Mouse (Mus musculus) megakaryocyte progenitor cell, adult 5-6 weeks (primary cell): ENCODE data around the gene Eif2d. TPM values are rescaled to one million over a fixed set of nuclear protein-coding genes. Genes with fewer than 3 reads are reported as not detected.

Source experiments
- ATAC-seq: replicated peaks from 2 replicates; pipeline ENCODE4 v1.8.0; 2016; ENCODE audit warnings: mild to moderate bottlenecking, moderate TSS enrichment, inconsistent platforms; ENCODE audit not compliant: poor library complexity
- total RNA-seq, 2 experiments: library from RNA; stranded (forward) in 1 of 2; stranded (reverse) in 1 of 2; fragments of 157-497, 149-512 nt in 1 of 2; fragments of 200-1000 nt in 1 of 2; gene quantifications; 2 replicates each; pipeline versions ENCODE4 v1.2.3 to v1.2.4; 2015 to 2017

The Eif2d gene
- 36.9 and 37.6 TPM in 2 replicates for total RNA-seq (2015)
- total RNA-seq (2017): 29.7 and 34.0 TPM in 2 replicates

GRCm38 (mm10) chr1:131153018-131153629, at the start of gene Eif2d:
Eif2d (plus strand) TSS chr1:131153181.
- peak; percentile 99 for ATAC-seq

GRCm38 (mm10) chr1:131103776-131104424, 49.1 kb upstream of the Eif2d start:
- peak; percentile 88 for ATAC-seq

GRCm38 (mm10) chr1:131107575-131108308, 45.2 kb upstream of the Eif2d start:
- no peak for ATAC-seq

- ATAC-seq: peak; percentile 82
Measured at GRCm38 (mm10) chr1:131110525-131111106, 42.4 kb upstream of the Eif2d start.

- 0 out of 2 replicates have a peak, but pooled peaks have one; percentile 29 for ATAC-seq
Measured at GRCm38 (mm10) chr1:131112576-131112975, 40.4 kb upstream of the Eif2d start.

GRCm38 (mm10) chr1:131115932-131116331, 37.0 kb upstream of the Eif2d start:
- ATAC-seq: peak; percentile 79

GRCm38 (mm10) chr1:131116430-131117011, 36.5 kb upstream of the Eif2d start:
- ATAC-seq: no peak

- no peak; the same call in 1 of the 2 replicates for ATAC-seq
Measured at GRCm38 (mm10) chr1:131118530-131118929, 34.5 kb upstream of the Eif2d start.

GRCm38 (mm10) chr1:131119026-131119425, 34.0 kb upstream of the Eif2d start:
- peak; percentile 78 for ATAC-seq

GRCm38 (mm10) chr1:131121987-131122386, 31.0 kb upstream of the Eif2d start:
- 0 out of 2 replicates have a peak, but pooled peaks have one; percentile 30 for ATAC-seq

- no peak for ATAC-seq
Measured at GRCm38 (mm10) chr1:131123522-131124265, 29.3 kb upstream of the Eif2d start.

- ATAC-seq: peak; percentile 84
Measured at GRCm38 (mm10) chr1:131125987-131126744, 26.8 kb upstream of the Eif2d start.

GRCm38 (mm10) chr1:131134231-131134630, 18.8 kb upstream of the Eif2d start:
- ATAC-seq: no peak

- peak; percentile 13; the same call in 1 of the 2 replicates for ATAC-seq
Measured at GRCm38 (mm10) chr1:131134942-131135522, 17.9 kb upstream of the Eif2d start.

GRCm38 (mm10) chr1:131135960-131136629, 16.9 kb upstream of the Eif2d start:
- ATAC-seq: peak; percentile 24

GRCm38 (mm10) chr1:131137111-131137510, 15.9 kb upstream of the Eif2d start:
- no peak for ATAC-seq

- ATAC-seq: no peak
Measured at GRCm38 (mm10) chr1:131137717-131138118, 15.3 kb upstream of the Eif2d start.

GRCm38 (mm10) chr1:131138191-131139016, 14.6 kb upstream of the Eif2d start, which contains the start of gene Dyrk3:
Dyrk3 (minus strand) TSS chr1:131138340.
- ATAC-seq: peak; percentile 67
